Mouse (Mus musculus) ES-Bruce4 (cell line): Measurements from ENCODE around the gene Olfr165.

ENCODE experiments used
- CTCF ChIP-seq: IDR thresholded peaks from one replicate; pipeline ENCODE4 v1.8.1; 2011; ENCODE audit warnings: low read depth, low read length
- POLR2A ChIP-seq: IDR thresholded peaks from one replicate; pipeline ENCODE4 v1.8.1; 2011; ENCODE audit warnings: low read length; ENCODE audit not compliant: insufficient read depth

DNA sequence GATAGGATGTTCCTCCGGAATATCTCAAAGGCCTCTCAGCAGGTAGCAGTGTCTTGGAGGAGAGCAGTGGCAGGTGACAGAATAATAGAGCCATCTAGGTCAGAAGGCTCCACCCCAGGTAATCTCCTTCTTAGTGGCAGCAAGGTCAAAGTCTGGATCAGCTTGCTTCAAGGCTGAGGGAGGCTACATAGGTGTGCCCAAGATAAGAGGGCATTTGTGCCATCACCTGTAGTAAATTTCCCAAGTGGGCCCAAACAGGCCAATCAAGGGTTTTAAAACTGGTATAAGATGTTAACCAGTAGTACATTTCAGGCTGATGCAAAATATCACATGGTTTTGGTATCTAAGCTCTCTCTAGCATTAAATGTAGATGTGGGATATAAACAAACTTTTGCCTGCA is 41.4 kb upstream of the Olfr165 start:
- TF ChIP-seq CTCF (no peak), POLR2A (no peak)
